Mouse (Mus musculus): ENCODE data around the gene Traf2. TPM values are rescaled to one million over a fixed set of nuclear protein-coding genes. Genes with fewer than 3 reads are reported as not detected.

Traf2 gene
- 0.93 TPM for polyA plus RNA-seq (2014; fragmentation: Illumina TruSeq; extraction: RNeasy Lipid Tissue Mini Kit (QIAGEN cat#74804); ENCODE audit: low read depth, low replicate concordance)

DNA sequence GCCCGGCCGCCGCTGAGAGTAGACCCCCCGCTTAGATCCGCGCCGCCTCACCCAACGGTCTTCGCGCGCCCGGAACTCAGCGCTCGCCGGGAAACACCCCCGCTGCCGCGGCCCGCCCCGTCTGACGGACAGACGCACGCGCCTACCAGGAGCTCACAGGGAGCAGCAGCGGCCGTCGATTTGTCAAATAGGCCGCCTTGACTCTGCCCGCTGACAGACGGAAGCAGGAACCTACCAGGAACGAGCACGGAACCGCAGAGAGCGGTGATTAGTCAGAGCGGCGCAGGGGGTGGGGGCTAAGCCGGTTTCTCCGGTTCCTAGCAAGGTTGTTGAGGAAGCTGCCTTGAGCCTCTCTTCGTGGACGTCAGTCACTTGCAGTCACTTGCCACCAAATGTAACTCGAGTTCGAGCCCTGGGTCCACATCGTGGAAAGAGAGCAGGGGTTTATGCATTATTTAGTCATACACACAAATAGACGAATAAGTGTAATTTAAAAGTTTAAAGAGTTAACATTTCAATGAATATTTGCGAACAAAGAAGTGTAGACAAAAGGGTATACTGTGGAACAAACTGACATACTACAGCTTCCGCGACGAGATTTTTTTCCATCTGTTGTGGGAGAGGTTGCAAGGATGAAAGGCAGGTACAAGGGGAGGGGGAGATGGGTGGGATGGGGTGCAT, at the start of gene Traf2:
TSS of gene Traf2 (minus strand) at position 130 of the 681 bp plus-strand sequence.

DNA sequence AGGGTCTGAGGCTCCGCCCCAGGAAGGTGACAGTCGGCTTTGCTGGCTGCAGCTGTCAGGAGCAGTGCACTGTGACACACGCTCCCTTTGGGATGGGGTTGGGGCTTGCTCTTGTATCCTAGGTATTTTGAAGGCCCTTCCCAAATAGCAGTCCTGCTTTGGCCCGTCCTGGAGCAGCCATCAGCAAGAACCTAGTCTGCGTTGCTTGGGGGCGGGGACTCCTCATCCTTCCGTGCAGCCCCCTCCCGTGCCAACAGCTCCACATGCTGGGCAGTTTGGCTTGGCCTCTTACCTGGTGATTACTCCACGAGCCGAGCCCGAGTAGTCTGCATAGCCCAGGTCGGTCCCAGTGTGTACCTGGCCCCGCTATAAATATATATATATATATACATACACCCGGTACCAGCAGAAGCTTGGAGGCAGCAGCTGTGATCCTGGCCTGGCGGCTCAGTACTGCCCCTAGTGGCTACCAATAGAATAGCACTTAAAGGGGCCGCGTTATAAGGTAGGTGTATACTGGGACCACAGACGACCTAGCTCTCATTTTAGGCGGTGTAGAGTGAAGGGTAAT, 34.6 kb upstream of the Traf2 start, which contains the start of gene Ajm1:
TSS of gene Ajm1 (minus strand) at position 464 of the 571 bp plus-strand sequence.

DNA sequence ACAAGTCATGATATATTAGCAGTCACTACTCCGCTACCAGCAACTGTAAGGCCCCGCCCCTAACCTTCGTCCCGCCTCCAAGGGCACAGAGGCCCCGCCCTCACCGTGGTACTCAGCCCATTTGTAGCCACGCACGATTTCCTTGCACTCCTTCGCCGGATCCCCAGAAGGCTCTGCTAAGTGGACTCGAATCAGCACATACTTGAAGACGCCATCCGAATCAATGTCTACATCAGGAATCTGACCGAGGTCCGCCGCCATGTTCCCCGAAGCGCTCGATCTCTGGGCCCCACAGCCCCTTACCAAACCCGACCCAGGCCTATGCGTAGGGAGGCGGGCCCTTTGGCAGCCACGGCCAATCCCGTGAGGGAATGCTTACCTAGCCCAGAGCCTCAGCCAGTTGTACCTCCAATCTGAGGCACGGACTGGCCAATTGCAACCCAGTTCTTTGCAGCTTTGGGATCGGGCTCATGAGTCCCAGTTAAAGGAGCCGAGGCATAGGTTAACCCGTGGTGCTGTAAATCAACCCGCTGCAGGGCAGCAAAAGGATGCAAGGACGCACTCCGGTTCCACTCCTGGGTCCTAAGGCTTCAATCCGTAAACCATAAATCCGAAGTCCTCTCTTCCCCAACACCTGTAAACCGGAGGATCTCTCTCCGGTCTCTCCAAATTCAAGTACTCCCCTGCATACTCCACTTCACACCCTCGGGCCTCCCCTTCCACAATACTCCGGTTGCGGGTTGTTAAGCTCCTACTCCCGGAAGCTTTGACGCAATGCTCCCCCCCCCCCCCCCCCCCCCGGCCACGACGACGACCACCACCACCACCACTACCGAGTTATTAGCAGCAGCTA, 28.1 kb upstream of the Traf2 start, which contains the start of the genes Mamdc4 and Phpt1:
TSS of gene Mamdc4 (minus strand) at position 267 of the 853 bp plus-strand sequence.
TSS of gene Phpt1 (minus strand) at position 646 of the 853 bp plus-strand sequence.

DNA sequence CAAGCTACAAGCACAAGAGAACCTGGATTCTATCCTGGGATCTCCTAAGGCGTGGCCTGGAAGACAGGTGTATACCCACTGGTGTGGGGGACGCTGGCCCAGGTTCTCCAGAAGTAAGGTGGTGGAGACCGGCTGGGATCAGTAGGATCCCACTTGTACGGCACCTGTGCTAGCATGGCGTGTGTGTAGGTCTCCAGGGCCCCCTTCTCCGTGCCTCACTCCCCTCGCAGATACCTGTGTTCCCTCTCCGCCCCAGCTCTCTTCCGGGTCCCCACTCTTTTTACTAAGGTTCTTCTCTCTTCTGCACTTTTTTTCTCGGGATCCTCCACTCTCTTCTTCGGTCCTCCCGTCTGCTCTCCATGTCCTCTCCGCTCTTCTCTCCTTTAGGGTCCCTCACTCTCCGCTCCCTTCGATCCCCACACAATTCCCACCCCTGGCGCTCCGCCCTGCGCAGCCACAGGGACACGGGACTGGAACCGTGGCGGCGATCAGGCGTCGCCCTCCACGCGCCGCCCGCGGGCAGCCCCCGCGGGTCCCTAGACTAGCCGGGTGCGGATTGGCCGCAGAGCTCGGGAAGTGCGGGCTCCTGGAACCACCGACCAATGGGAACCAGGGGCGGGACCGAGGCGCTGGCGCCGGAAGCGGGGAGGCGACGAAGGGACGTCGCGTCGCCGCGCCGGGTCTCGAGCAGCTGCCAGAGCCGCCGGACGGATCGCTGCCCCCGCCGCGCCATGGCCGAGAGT, 10.7 kb upstream of the Traf2 start, which contains the start of gene Edf1:
TSS of gene Edf1 (plus strand) at position 627 of the 743 bp plus-strand sequence.

DNA sequence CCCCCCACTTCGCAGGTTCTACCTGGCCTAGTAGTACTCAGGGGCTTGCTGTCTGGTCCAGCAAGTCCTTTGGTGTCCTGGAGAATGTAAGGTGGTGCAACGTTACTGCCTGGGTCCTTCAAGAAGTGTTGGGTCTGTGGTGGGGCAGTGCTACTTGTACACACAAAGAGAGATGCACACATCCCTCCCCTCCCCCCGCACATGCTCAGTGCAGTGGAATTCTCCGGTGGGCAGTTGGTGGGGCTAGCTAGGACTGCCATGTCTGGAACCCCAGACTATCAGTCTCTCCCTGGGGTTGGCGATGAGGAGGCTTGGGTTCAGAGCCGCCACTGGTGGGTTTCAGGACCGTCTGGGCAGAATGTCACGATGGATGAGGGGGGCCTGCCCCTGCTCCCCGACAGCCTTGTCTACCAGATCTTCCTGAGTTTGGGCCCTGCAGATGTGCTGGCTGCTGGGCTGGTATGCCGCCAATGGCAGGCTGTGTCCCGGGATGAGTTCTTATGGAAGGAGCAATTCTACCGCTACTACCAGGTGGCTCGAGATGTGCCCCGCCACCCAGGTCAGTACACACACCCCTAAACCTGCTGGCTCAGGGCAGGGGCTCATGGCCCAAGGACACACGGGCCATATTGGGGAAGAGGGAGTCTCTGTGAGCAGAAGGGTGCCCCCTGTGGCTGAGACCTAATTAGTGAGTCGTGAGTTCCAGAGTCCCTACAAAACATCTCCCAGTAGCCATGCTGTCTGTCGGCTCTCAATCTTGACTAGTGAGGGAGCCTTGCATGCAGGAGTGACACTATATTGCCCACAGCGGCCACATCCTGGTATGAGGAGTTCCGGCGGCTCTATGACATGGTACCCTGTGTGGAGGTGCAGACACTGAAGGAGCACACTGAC, 44.9 kb downstream of the Traf2 start, which contains the start of gene C8g:
TSS of gene C8g (minus strand) at position 127 of the 894 bp plus-strand sequence.

DNA sequence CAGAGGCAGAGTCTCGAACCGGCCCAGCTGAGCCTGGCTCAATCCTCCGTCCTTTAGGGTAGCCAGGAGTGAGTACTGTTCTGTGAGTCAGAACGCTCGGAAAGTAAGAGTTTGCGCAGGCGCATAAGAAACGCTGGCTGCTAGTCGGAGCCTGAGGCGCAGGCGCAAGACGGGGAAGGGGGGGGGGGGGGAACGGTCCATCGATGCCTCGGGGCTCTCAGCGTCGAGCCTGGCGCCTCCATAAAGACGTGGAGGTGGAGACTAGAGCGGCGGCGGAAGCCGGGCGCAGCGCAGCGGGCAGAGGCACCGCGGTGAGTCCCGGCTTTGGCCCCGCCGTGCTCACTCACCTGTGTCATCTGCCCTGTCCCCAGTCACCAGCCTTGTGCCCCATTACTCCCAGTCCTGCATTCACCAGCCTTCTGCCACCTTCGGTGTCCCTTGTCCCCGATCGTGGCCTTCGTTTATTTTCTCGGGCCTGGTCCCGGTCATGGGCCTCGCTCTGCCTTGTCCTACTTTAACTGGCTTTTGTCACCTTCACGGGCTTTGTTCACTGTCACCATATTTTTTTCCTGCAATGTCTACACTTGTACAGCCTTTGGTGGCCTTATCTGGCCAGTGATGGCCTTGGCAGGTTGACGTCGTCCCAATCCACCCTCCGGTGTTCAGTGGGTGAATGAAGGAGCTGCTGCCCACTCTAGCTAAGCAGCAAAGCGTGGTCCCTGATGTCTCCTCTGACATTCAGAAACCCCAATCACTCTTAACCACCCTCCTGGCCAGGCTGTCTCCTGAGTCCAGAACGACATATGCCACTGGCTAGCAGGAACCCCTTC, 45.9 kb downstream of the Traf2 start, which contains the start of gene Fbxw5:
TSS of gene Fbxw5 (plus strand) at position 175 of the 830 bp plus-strand sequence.

DNA sequence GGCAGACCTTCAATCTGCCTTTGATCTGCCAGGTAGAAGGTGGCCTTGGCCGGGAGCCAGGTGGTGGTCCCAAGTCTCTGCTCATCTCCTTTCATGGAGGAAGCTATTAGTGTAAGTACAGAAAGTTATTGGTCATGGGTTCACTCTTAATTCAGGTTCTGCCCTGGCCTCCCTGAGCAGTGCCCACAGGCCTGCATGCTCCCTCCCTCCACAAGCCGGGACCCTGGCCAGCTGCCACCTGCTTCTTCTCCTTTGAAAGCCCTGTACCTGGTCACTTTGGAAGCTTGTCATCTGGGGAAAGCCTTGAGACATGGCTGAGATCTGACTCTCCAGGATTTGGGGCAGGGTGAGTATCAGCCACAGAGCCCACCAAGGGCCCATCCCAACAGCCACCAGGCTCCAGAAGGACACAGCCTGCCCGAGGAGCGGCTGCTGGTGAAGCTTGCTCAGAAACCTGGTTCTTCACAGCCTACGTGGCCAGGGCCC, 53.2 kb downstream of the Traf2 start, which contains the start of gene Lcn12:
TSS of gene Lcn12 (minus strand) at position 436 of the 486 bp plus-strand sequence.

DNA sequence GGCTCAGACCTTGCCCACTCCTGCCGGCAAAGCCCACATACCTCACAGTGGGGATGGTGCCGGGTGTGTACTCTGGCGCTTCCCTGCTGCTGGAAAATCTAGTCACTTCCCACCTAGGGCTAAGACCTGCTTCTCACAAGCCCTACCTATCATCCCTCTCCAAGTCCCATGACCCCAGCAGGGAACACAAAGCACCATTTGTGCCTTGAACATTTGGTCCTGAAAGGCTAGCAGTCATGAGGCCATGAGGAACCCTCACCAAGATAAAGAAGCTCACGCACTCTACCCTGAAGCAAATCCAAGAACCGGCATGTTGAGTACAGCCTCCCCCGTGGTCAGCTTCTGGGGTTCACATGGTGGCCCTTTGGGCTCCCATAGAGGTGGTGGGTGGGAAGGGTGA, 76.8 kb downstream of the Traf2 start, which contains the start of gene Ptgds:
TSS of gene Ptgds (minus strand) at position 78 of the 400 bp plus-strand sequence.

Other genes starting within 250 kb of the Traf2 start
- gene Grin1, start 227.8 kb downstream of the Traf2 start, polyA plus RNA-seq (2014; fragmentation: Illumina TruSeq; extraction: RNeasy Lipid Tissue Mini Kit (QIAGEN cat#74804); ENCODE audit: low read depth, low replicate concordance): not detected
- gene Man1b1, start 214.6 kb downstream of the Traf2 start, polyA plus RNA-seq (2014; fragmentation: Illumina TruSeq; extraction: RNeasy Lipid Tissue Mini Kit (QIAGEN cat#74804); ENCODE audit: low read depth, low replicate concordance): 8.7 TPM
- 4.9 TPM for gene Dpp7, start 190.6 kb downstream of the Traf2 start, polyA plus RNA-seq (2014; fragmentation: Illumina TruSeq; extraction: RNeasy Lipid Tissue Mini Kit (QIAGEN cat#74804); ENCODE audit: low read depth, low replicate concordance)
- gene Uap1l1, start 181.3 kb downstream of the Traf2 start, polyA plus RNA-seq (2014; fragmentation: Illumina TruSeq; extraction: RNeasy Lipid Tissue Mini Kit (QIAGEN cat#74804); ENCODE audit: low read depth, low replicate concordance): 1.8 TPM
- not detected for gene Sapcd2, start 174.6 kb downstream of the Traf2 start, polyA plus RNA-seq (2014; fragmentation: Illumina TruSeq; extraction: RNeasy Lipid Tissue Mini Kit (QIAGEN cat#74804); ENCODE audit: low read depth, low replicate concordance)
- not detected for gene Entpd2, start 151.1 kb downstream of the Traf2 start, polyA plus RNA-seq (2014; fragmentation: Illumina TruSeq; extraction: RNeasy Lipid Tissue Mini Kit (QIAGEN cat#74804); ENCODE audit: low read depth, low replicate concordance)
- gene Npdc1, start 147.6 kb downstream of the Traf2 start, polyA plus RNA-seq (2014; fragmentation: Illumina TruSeq; extraction: RNeasy Lipid Tissue Mini Kit (QIAGEN cat#74804); ENCODE audit: low read depth, low replicate concordance): 1.1 TPM
- not detected for gene Fut7, start 123.7 kb downstream of the Traf2 start, polyA plus RNA-seq (2014; fragmentation: Illumina TruSeq; extraction: RNeasy Lipid Tissue Mini Kit (QIAGEN cat#74804); ENCODE audit: low read depth, low replicate concordance)
- 2.0 TPM for gene Abca2, start 118.2 kb downstream of the Traf2 start, polyA plus RNA-seq (2014; fragmentation: Illumina TruSeq; extraction: RNeasy Lipid Tissue Mini Kit (QIAGEN cat#74804); ENCODE audit: low read depth, low replicate concordance)
- gene Clic3, start 90.1 kb downstream of the Traf2 start, polyA plus RNA-seq (2014; fragmentation: Illumina TruSeq; extraction: RNeasy Lipid Tissue Mini Kit (QIAGEN cat#74804); ENCODE audit: low read depth, low replicate concordance): not detected
- gene Paxx, start 85.8 kb downstream of the Traf2 start, polyA plus RNA-seq (2014; fragmentation: Illumina TruSeq; extraction: RNeasy Lipid Tissue Mini Kit (QIAGEN cat#74804); ENCODE audit: low read depth, low replicate concordance): 57.0 TPM
- gene Ptgds, start 76.9 kb downstream of the Traf2 start, polyA plus RNA-seq (2014; fragmentation: Illumina TruSeq; extraction: RNeasy Lipid Tissue Mini Kit (QIAGEN cat#74804); ENCODE audit: low read depth, low replicate concordance): 2.1 TPM
- gene Lcn12, start 53.0 kb downstream of the Traf2 start, polyA plus RNA-seq (2014; fragmentation: Illumina TruSeq; extraction: RNeasy Lipid Tissue Mini Kit (QIAGEN cat#74804); ENCODE audit: low read depth, low replicate concordance): not detected
- gene Fbxw5, start 46.2 kb downstream of the Traf2 start, polyA plus RNA-seq (2014; fragmentation: Illumina TruSeq; extraction: RNeasy Lipid Tissue Mini Kit (QIAGEN cat#74804); ENCODE audit: low read depth, low replicate concordance): 1.9 TPM
- 156 TPM for gene C8g, start 45.2 kb downstream of the Traf2 start, polyA plus RNA-seq (2014; fragmentation: Illumina TruSeq; extraction: RNeasy Lipid Tissue Mini Kit (QIAGEN cat#74804); ENCODE audit: low read depth, low replicate concordance)
- 9.1 TPM for gene Edf1, start 10.9 kb upstream of the Traf2 start, polyA plus RNA-seq (2014; fragmentation: Illumina TruSeq; extraction: RNeasy Lipid Tissue Mini Kit (QIAGEN cat#74804); ENCODE audit: low read depth, low replicate concordance)
- not detected for gene Mamdc4, start 27.9 kb upstream of the Traf2 start, polyA plus RNA-seq (2014; fragmentation: Illumina TruSeq; extraction: RNeasy Lipid Tissue Mini Kit (QIAGEN cat#74804); ENCODE audit: low read depth, low replicate concordance)
- gene Phpt1, start 28.3 kb upstream of the Traf2 start, polyA plus RNA-seq (2014; fragmentation: Illumina TruSeq; extraction: RNeasy Lipid Tissue Mini Kit (QIAGEN cat#74804); ENCODE audit: low read depth, low replicate concordance): 3.5 TPM
- not detected for gene Ajm1, start 34.8 kb upstream of the Traf2 start, polyA plus RNA-seq (2014; fragmentation: Illumina TruSeq; extraction: RNeasy Lipid Tissue Mini Kit (QIAGEN cat#74804); ENCODE audit: low read depth, low replicate concordance)
- 7.1 TPM for gene Rabl6, start 61.6 kb upstream of the Traf2 start, polyA plus RNA-seq (2014; fragmentation: Illumina TruSeq; extraction: RNeasy Lipid Tissue Mini Kit (QIAGEN cat#74804); ENCODE audit: low read depth, low replicate concordance)
- not detected for gene Ccdc183, start 70.7 kb upstream of the Traf2 start, polyA plus RNA-seq (2014; fragmentation: Illumina TruSeq; extraction: RNeasy Lipid Tissue Mini Kit (QIAGEN cat#74804); ENCODE audit: low read depth, low replicate concordance)
- gene Tmem141, start 75.1 kb upstream of the Traf2 start, polyA plus RNA-seq (2014; fragmentation: Illumina TruSeq; extraction: RNeasy Lipid Tissue Mini Kit (QIAGEN cat#74804); ENCODE audit: low read depth, low replicate concordance): 7.4 TPM
- 34.9 TPM for gene Fcna, start 81.1 kb upstream of the Traf2 start, polyA plus RNA-seq (2014; fragmentation: Illumina TruSeq; extraction: RNeasy Lipid Tissue Mini Kit (QIAGEN cat#74804); ENCODE audit: low read depth, low replicate concordance)
- not detected for gene Lcn8, start 106.2 kb upstream of the Traf2 start, polyA plus RNA-seq (2014; fragmentation: Illumina TruSeq; extraction: RNeasy Lipid Tissue Mini Kit (QIAGEN cat#74804); ENCODE audit: low read depth, low replicate concordance)
- gene Lcn5, start 111.0 kb upstream of the Traf2 start, polyA plus RNA-seq (2014; fragmentation: Illumina TruSeq; extraction: RNeasy Lipid Tissue Mini Kit (QIAGEN cat#74804); ENCODE audit: low read depth, low replicate concordance): not detected
- not detected for gene Lcn6, start 129.8 kb upstream of the Traf2 start, polyA plus RNA-seq (2014; fragmentation: Illumina TruSeq; extraction: RNeasy Lipid Tissue Mini Kit (QIAGEN cat#74804); ENCODE audit: low read depth, low replicate concordance)
- not detected for gene Lcn10, start 135.8 kb upstream of the Traf2 start, polyA plus RNA-seq (2014; fragmentation: Illumina TruSeq; extraction: RNeasy Lipid Tissue Mini Kit (QIAGEN cat#74804); ENCODE audit: low read depth, low replicate concordance)
- not detected for gene Obp2a, start 153.1 kb upstream of the Traf2 start, polyA plus RNA-seq (2014; fragmentation: Illumina TruSeq; extraction: RNeasy Lipid Tissue Mini Kit (QIAGEN cat#74804); ENCODE audit: low read depth, low replicate concordance)
- 0.72 TPM for gene Bmyc, start 159.8 kb upstream of the Traf2 start, polyA plus RNA-seq (2014; fragmentation: Illumina TruSeq; extraction: RNeasy Lipid Tissue Mini Kit (QIAGEN cat#74804); ENCODE audit: low read depth, low replicate concordance)
- not detected for gene Obp2b, start 190.1 kb upstream of the Traf2 start, polyA plus RNA-seq (2014; fragmentation: Illumina TruSeq; extraction: RNeasy Lipid Tissue Mini Kit (QIAGEN cat#74804); ENCODE audit: low read depth, low replicate concordance)
- not detected for gene Lcn3, start 218.6 kb upstream of the Traf2 start, polyA plus RNA-seq (2014; fragmentation: Illumina TruSeq; extraction: RNeasy Lipid Tissue Mini Kit (QIAGEN cat#74804); ENCODE audit: low read depth, low replicate concordance)
- not detected for gene Lcn11, start 230.1 kb upstream of the Traf2 start, polyA plus RNA-seq (2014; fragmentation: Illumina TruSeq; extraction: RNeasy Lipid Tissue Mini Kit (QIAGEN cat#74804); ENCODE audit: low read depth, low replicate concordance)
- gene Gm13539, start 235.3 kb upstream of the Traf2 start, polyA plus RNA-seq (2014; fragmentation: Illumina TruSeq; extraction: RNeasy Lipid Tissue Mini Kit (QIAGEN cat#74804); ENCODE audit: low read depth, low replicate concordance): not detected

Measured in liver, adult 10 weeks (tissue).